Mouse (Mus musculus): ENCODE results near the gene Sox10.
A peak's percentile ranks its signal among the peaks of the same experiment; 100 is the strongest.

Sox10 gene

DNA sequence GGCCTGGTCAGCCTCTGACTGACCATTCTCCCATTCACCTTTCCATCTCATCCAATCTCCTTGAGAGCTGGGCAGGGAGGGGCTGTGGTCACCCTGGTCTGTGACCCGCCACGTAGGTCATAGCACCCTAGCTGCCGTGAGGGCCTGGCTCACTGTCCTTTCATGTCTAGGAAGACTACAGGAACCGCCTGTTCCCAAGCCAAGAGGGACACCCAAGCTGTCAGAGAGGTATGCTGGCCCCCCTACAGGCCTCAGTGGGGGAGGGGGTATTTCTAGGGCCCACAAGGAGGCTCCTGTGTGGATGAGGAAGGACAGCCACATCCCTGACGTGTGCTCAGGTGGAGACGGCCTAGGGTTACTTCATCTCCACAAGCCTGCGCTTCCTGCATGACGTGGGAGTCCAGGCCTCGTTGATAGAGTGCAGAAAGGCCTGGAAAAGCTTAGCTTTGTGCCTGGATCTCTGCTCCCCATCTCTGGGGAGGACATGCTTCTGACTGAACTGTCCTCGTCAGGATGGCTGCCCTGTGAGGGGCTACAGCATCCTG lies 40.6 kb downstream of the Sox10 start:
- no peak for DNase-seq (ENCODE audit: low read depth in 2 of 2, low spot score in 2 of 2)

DNA sequence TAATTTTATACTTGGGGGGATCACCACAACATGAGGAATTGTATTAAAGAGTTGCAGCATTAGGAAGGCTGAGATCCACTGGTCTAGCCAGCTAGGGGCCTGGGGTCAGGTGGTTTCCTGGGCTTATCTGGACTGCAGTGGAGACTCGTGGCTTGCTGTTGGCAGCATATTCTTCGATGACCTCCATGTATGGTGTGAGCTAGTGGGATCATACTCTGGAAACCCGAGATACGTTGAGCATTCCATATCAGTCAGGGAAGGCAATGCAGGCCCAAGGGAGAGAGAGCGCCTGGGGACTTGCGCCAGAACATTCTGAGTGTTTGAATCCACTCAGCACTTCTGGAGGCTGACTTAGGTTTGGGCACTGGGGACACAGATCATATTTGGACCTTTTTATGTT lies 41.3 kb downstream of the Sox10 start:
- DNase-seq (ENCODE audit: low read depth in 2 of 2, low spot score in 2 of 2), result no peak

DNA sequence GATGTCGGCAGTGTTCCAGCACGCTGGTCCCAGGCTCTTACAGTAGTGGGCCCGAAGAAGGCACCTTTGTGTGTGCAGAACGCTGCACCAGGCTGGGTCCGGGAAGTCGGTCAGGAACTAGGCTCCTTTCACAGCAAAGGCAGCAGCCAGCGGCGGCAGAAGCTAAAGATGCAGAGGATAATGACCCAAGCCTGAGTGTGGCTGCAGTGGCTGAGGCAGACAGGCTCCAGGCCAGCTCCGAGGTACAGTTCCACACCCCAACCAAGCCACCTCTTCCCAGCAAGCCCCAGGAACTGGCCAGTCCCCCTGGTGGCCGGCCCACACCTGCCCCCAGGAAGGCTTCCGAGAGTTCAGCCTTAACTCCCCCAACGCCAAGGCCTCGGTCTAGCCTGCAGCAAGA lies 42.5 kb downstream of the Sox10 start:
- DNase-seq (ENCODE audit: low read depth in 2 of 2, low spot score in 2 of 2), result no peak

DNA sequence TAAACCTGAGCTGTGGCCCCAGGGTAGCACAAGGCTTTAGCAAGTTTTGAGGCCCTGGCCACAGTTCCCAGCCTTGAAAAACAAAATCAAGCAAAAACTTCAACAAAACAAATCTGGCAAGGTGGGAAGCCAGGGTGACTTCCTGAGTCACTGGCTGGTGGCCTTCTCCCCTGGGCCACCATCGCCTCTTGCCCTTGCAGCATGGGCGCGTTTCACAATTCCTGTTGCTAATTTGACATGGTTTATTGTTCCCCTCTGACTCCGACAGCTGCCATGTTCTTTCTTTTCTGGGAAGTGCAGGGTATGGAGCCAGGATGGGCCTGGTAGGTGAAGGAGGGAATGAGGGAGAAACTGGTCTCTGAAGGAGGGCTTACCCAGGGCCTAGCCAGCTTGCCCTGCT lies 42.9 kb downstream of the Sox10 start:
- DNase-seq (ENCODE audit: low read depth in 2 of 2, low spot score in 2 of 2), result no peak

DNA sequence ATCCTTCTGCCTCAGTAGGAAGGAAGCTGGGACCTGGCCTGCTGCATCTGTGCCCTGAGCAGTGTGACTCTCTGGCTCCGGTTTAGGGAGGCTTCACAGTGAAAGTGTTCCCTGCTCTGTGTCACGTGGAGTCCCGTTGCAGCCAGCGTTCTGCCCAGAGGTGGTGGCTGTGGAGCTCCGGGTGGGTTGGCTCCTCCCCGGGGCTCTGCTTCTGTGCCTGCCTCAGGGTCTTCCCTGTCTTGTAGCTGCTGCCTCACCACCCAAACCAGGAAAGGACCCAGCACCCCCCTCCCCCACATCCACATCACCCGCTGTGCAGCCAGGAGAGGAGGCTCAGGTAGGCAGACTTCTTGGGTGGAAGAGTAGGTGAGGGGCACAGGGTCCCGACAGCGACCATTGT lies 45.5 kb downstream of the Sox10 start:
- DNase-seq (ENCODE audit: low read depth in 2 of 2, low spot score in 2 of 2), result no peak

DNA sequence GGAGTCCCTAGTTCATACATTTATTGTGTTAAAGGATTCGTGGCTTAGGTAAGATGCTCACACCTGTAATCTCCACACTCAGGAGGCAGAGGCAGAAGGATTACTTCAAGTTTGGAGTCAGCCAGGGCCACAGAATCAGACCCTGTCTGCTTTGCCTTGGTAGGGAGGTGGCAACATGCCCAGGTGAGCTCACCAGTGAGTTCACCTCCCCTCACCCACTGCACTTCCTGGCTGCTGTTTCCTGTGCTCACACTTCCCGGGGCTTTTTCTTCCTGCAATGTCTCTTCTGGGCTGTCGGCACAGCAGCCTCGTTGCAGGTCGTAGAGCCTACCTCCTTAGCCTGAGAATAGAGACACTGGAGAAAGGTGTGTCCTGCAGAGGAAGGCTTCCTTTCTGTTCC lies 49.8 kb downstream of the Sox10 start:
- DNase-seq (ENCODE audit: low read depth in 2 of 2, low spot score in 2 of 2), result no peak

DNA sequence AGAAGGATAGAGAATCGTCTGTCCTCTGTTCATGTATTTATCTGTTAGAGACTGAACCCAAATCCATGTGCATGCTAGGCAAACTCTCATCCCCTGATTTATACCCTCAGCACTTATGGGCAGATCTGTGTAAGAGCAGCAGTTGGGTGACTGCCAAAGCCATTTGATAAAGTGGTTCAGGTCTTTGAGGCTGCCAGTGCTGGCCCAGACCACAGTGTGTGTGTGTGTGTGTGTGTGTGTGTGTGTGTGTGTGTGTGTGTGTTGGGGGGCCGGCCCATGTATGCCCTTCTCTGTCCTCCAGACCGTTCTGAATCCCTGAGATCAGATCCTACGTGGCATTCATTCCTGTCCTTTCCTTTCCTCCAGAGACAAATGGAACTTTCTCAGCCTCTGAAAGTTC lies 53.3 kb downstream of the Sox10 start:
- DNase-seq (ENCODE audit: low read depth in 2 of 2, low spot score in 2 of 2), result no peak

DNA sequence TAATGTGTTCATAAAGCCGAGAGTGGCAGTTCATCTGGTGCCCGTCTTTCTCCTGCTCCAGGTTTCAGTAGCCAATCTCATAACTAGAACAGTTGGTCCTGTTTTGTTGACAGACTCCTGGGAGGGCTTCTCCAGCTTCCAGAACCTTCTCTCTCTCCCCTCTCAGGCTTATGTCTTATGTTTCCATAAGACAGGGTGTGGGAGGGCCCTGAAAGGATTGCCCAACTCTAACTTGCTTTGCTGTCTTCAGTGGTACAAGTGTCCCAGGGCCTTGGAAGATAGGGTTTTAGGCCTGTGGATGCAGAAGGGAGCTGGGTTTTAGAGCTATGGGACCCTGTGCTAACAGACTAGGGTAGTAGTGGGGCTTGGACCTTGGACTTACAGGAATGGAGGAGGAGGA lies 54.5 kb downstream of the Sox10 start:
- DNase-seq (ENCODE audit: low read depth in 2 of 2, low spot score in 2 of 2), result no peak

DNA sequence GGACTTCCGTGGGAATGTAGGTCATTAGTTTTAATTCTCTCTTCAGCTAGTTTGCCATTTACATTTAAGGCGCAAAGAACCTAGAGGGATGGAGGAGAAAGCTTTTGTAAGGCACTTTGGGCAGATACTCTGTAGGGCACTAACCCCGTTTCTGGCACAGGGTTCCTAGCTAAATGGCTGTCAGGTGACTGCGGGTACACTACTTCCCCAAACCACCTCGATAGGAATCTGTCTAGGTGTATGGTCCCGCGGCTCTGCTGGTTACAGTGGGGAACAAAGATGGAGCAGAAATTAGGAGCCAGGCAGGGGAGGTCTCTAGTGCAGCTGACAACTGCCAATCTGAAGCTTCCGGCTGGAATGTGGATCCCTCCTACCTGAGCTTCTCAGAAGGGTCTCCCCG lies 55.0 kb downstream of the Sox10 start:
- DNase-seq (ENCODE audit: low read depth in 2 of 2, low spot score in 2 of 2), result no peak

DNA sequence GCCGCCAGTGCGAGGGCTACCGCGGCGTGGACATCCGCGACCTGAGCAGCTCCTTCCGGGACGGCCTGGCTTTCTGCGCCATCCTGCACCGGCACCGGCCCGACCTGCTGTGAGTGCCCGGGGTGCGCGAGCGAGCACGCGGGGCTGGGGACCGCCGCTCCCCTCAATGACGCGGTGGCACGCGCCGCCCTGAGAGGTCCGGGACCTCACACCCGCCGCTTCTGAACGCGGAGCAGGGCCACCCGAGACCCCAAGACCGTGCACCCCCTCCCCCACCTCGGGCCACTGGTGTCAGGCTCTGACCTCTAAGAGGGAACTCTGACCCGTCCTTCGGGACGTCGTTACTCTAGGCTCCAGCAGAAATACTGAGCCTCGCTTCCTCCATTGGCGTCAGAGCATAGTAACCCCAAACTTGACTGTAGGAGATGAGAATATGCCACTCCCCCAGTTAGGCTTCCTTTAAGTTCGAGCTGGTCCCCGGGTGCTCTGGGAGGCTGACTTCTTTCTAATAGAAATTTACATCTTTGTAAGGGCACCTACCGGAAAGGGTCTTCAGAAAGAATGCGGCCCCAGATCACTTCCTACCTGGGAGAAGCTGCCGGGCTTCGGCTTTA lies 55.6 kb downstream of the Sox10 start:
- DNase-seq (ENCODE audit: low read depth in 2 of 2, low spot score in 2 of 2), result peak in 1 of 2 experiments; percentile 40

DNA sequence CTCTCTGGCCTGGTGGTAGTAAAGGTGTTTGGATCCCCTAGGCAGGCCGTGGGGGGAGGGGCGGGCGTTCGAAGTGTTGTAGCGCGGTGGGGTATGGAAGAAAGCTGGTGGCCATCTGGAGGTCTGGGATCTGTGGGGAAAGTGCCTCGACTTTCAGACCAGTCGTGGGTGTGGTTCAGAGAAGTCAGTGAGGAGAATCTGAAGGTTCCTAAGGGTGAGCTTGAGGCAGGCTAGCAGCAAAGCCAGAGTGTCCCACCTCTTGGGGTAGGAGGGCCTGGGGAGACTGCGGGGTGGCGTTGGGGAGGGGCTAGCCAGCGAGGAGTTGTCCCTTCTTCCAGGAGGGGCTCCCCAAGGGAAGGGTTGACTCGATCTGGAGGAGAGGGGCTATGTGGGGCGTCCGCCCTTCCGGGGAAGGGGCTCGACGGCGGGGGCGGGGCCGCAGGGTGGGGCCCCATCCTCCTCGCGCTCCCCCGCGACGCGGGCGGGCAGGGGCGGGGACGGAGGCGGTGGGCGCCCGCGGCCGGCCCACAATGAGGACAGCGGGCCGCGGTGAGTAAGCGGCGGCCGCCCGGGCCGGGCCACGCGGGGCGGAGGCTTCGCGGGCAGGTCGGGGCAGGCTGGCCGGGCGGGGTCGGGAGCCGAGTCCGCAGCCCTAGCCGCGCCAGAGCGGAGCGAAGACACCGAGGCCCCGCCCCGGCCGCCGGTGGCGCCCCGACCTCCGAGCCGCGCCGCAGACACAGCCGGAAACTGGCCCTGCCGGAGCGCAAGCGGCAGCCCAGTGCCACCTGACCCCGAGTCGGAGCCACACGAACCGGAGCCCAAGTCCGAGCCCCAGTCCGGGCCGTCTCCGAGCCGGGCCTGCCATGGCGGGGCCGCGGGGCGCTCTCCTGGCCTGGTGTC lies 56.4 kb downstream of the Sox10 start, which contains the start of gene Micall1:
Micall1 (plus strand) TSS at position 478 of the 900 bp plus-strand sequence.
- DNase-seq (ENCODE audit: low read depth in 2 of 2, low spot score in 2 of 2), result peak; percentile 18 to 41

DNA sequence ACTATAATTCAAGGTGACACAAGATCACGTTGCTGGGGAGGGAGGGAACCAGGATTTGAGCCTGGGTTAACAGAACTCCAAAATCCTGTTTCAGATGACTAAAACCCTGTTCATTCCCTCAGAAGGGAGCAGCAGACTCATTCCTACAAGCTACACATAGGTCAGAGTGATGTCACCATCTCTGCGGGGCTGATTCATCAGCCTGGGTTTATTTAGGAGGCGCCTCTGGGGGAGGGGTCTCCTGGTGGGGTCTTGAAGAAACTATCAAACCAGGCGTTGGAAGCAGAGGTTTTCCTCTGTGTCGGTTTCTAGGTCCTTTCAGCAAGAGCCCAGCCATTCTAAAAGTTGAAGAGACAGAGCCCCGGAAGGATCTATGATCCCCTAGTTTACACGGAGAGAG lies 57.1 kb downstream of the Sox10 start:
- DNase-seq (ENCODE audit: low read depth in 2 of 2, low spot score in 2 of 2), result no peak

DNA sequence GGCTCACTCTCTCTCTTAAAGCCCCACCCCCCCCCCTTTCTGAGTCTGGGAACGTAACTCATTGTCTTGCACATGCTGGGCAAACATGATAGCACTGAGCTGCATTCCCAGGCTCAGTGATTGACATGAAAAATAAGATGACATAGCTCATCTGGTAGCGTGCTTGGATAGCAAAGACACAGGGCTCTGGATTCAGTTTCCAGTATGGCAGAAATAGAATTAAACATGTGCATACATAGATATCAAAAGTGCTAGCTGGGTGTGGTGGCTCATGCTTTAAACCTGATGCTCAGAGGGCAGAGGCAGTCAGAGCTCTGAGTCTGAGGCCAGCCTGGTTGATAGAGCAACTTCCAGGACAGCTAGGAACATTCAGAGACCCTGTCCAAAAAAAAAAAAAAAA lies 59.2 kb downstream of the Sox10 start:
- DNase-seq (ENCODE audit: low read depth in 2 of 2, low spot score in 2 of 2), result no peak
